In the genomic region with DNA sequence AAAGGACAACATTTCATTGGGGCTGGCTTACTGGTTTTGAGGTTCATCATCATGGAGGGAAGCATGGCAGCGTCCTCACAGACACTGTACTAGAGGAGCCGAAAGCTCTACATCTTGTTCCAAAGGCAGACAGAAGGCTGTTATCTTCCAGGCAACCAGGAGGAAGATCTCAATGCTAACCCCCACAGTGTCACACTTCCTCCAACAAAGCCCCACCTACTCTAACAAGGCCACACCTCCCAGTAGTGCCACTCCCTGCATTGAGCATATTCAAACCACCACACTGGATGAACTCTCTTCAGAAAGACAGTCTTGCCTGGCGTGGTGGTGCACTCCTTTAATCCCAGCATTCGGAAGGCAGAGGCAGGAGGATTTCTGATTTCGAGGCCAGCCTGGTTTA, we compare ENCODE assay signal across 13 mouse cellular contexts. TPM values are rescaled to one million over a fixed set of nuclear protein-coding genes. Genes with fewer than 3 reads are reported as not detected.
A peak's percentile ranks its signal among the peaks of the same experiment; 100 is the strongest.
DNase-seq lines count a peak whose midpoint lies in the region; ATAC-seq and TF ChIP-seq lines count a peak whose summit lies in the region.
"Had no signal": no experiment of that assay in that cellular context is flagged by ENCODE, and none has a peak within 500 bp of the region (broad histone marks: within the 10 kb centered on the region; RNA-seq: fewer than 3 reads in every experiment).

No protein-coding gene starts in this region.

- H3K4me2 ChIP-seq in liver, embryonic 14.5 days (ENCODE audit: low read depth): peak overlapping the region; percentile 22
- H3K4me2 ChIP-seq: embryonic facial prominence, embryonic 13.5 days; heart, embryonic 13.5 days; midbrain, embryonic 15.5 days; stomach, embryonic 15.5 days had no signal

- H3K4me3 ChIP-seq in liver, embryonic 14.5 days (ENCODE audit: insufficient read depth in 1 of 2, low read depth in 2 of 2, low read length in 2 of 2): no peak overlapping the region
- no peak overlapping the region for H3K4me3 ChIP-seq in thymus, adult 2 months (ENCODE audit: control insufficient read depth, insufficient read depth, low read length)
- H3K4me3 ChIP-seq: embryonic facial prominence, embryonic 13.5 days; heart, embryonic 13.5 days; midbrain, embryonic 15.5 days; stomach, embryonic 15.5 days had no signal

- TF ChIP-seq EP300 in liver, embryonic 14.5 days (IDR thresholded peaks at IDR 0.05; ENCODE audit: low read depth): no peak

- WGBS in liver, embryonic 14.5 days (ENCODE audit: insufficient replicate concordance): 26% methylated on average over 5 of the region's 5 CpGs
- WGBS in thymus, adult 2 months: 65% methylated on average over 5 of the region's 5 CpGs

- no peak for TF ChIP-seq POLR2A in thymus, adult 2 months (IDR thresholded peaks at IDR 0.05; ENCODE audit: control insufficient read depth, extremely low read depth, insufficient read depth, low read length, poor library complexity)

- no peak overlapping the region for H3K9ac ChIP-seq in liver, embryonic 14.5 days (replicated peaks)
- H3K9ac ChIP-seq: embryonic facial prominence, embryonic 13.5 days; heart, embryonic 13.5 days; midbrain, embryonic 15.5 days; stomach, embryonic 15.5 days had no signal

- no peaks in the 10 kb centered on the region for H3K36me3 ChIP-seq in liver, embryonic 14.5 days (replicated peaks; ENCODE audit: control insufficient read depth, insufficient read depth, low read depth)
- H3K36me3 ChIP-seq in thymus, adult 2 months (ENCODE audit: control insufficient read depth, insufficient read depth, low read length): no peaks in the 10 kb centered on the region
- H3K36me3 ChIP-seq: embryonic facial prominence, embryonic 13.5 days; heart, embryonic 13.5 days; midbrain, embryonic 15.5 days; stomach, embryonic 15.5 days had no signal

- peaks cover 15 to 22% of the 10 kb centered on the region in 2 experiments for H3K4me1 ChIP-seq in liver, embryonic 14.5 days (replicated peaks; ENCODE audit: control insufficient read depth in 2 of 2, insufficient read depth in 2 of 2, low read length in 1 of 2)
- peaks cover 14% of the 10 kb centered on the region for H3K4me1 ChIP-seq in thymus, adult 2 months (replicated peaks; ENCODE audit: control insufficient read depth, insufficient read depth, low read length)
- H3K4me1 ChIP-seq: embryonic facial prominence, embryonic 13.5 days; midbrain, embryonic 15.5 days; stomach, embryonic 15.5 days had no signal

- ATAC-seq in activated CD4-positive, CD25-positive, alpha-beta regulatory T cell, adult 4 months: peak; percentile 78
- ATAC-seq in liver, embryonic 14.5 days (ENCODE audit: insufficient read depth): peak; percentile 89
- ATAC-seq: midbrain, embryonic 15.5 days had no signal

- DNase-seq in CD8-positive naive resting alpha-beta T cell, adult 2 months (ENCODE audit: low read depth in 2 of 2, low spot score in 2 of 2): peak; percentile 30 to 62
- DNase-seq in liver, embryonic 14.5 days (ENCODE audit: low read depth in 3 of 3, low spot score in 3 of 3): peak; percentile 51 to 69 (median 53)
- DNase-seq in thymus, adult 2 months: peak; percentile 56
- DNase-seq in kidney, adult 8-10 months: no peak
- no peak for DNase-seq in embryo, embryonic 11 days
- no peak for DNase-seq in layer of hippocampus, postnatal 14 days (ENCODE audit: low spot score in 2 of 2)
- DNase-seq: layer of hippocampus, postnatal 36 days; lung, adult 18-20 months had no signal

- H3K9me3 ChIP-seq in liver, embryonic 14.5 days (ENCODE audit: control insufficient read depth, low read length): no peaks in the 10 kb centered on the region
- H3K9me3 ChIP-seq: embryonic facial prominence, embryonic 13.5 days; heart, embryonic 13.5 days; midbrain, embryonic 15.5 days; stomach, embryonic 15.5 days had no signal

- H3K27ac ChIP-seq in liver, embryonic 14.5 days: peak overlapping the region; percentile 8; the same call in 1 of the 2 replicates
- H3K27ac ChIP-seq in thymus, adult 2 months (ENCODE audit: control insufficient read depth, insufficient read depth, low read length): peak overlapping the region; percentile 82; the same call in 1 of the 2 replicates
- H3K27ac ChIP-seq: embryonic facial prominence, embryonic 13.5 days; heart, embryonic 13.5 days; midbrain, embryonic 15.5 days; stomach, embryonic 15.5 days had no signal

- TF ChIP-seq CTCF in liver, embryonic 14.5 days (IDR thresholded peaks at IDR 0.05; ENCODE audit: low read depth): no peak
- TF ChIP-seq CTCF in thymus, adult 2 months (IDR thresholded peaks at IDR 0.05; ENCODE audit: borderline replicate concordance, control insufficient read depth, extremely low read depth, insufficient read depth, low read length, poor library complexity): no peak

- no peaks in the 10 kb centered on the region for H3K27me3 ChIP-seq in liver, embryonic 14.5 days (ENCODE audit: control insufficient read depth, insufficient read depth, low read length)
- no peaks in the 10 kb centered on the region for H3K27me3 ChIP-seq in thymus, adult 2 months (ENCODE audit: control insufficient read depth, insufficient read depth, low read length)
- H3K27me3 ChIP-seq: embryonic facial prominence, embryonic 13.5 days; heart, embryonic 13.5 days; midbrain, embryonic 15.5 days; stomach, embryonic 15.5 days had no signal

RNA-seq across cellular contexts. Expression of a gene that starts 7.2 kb away (rescaled TPM):
- polyA plus RNA-seq in activated CD4-positive, CD25-positive, alpha-beta regulatory T cell, adult 4 months (2017; shearing (Covaris generic)): 10 to 100 TPM; 13.6 to 14.1 TPM
- polyA plus RNA-seq in liver, embryonic 14.5 days (2012; rRNA removed): 36.5 and 49.2 TPM in 2 replicates
- 36.3 and 37.3 TPM in 2 replicates for polyA plus RNA-seq in liver, embryonic 14.5 days (2014; fragmentation: Nextera tagmentation; extraction: Ambion mirVana)
- polyA plus RNA-seq in thymus, adult 2 months (2012; rRNA removed): 274 and 366 TPM in 2 replicates
- 100 to 1,000 TPM; 179 to 185 TPM for total RNA-seq in layer of hippocampus, postnatal 14 days (2021)

Comparison
In these comparisons a context has a peak if more than half of its experiments do, and no peak if none do; other contexts are left out.
1. DNase-seq: peak in CD8-positive naive resting alpha-beta T cell, adult 2 months (2 of 2), liver, embryonic 14.5 days (3 of 3) and thymus, adult 2 months (single experiment); none in kidney, adult 8-10 months (0 of 2), embryo, embryonic 11 days (single experiment) and layer of hippocampus, postnatal 14 days (0 of 2).